Mouse (Mus musculus) intestine, embryonic 15.5 days (tissue): Measurements from ENCODE around the gene Klhdc8a. TPM values are rescaled to one million over a fixed set of nuclear protein-coding genes. Genes with fewer than 3 reads are reported as not detected.
A peak's percentile ranks its signal among the peaks of the same experiment; 100 is the strongest.
"Not testable (repeated sequence)": the region's sequence is repeated elsewhere in the genome, so short reads cannot be mapped to it uniquely, and the experiment has no call there.

Experiments used
- ATAC-seq: fragments of 200-750 bp; cut with Nextera tagmentation; 2 replicates; pipeline ENCODE4 v1.8.0; 2017; ENCODE audit warnings: moderate TSS enrichment, moderate library complexity
- H3K27ac ChIP-seq: fragments of 300-500 bp; sonication (generic); 2 replicates; pipeline ENCODE4 v1.5.1; 2015; ENCODE audit warnings: mild to moderate bottlenecking, inconsistent platforms
- H3K27me3 ChIP-seq: fragments of 300-500 bp; sonication (generic); replicated peaks from 2 replicates; pipeline ENCODE4 v1.6.1; 2015; ENCODE audit warnings: inconsistent platforms
- H3K36me3 ChIP-seq: fragments of 300-500 bp; sonication (generic); 2 replicates; pipeline ENCODE4 v1.6.1; 2015; ENCODE audit warnings: inconsistent platforms
- H3K4me1 ChIP-seq: fragments of 300-500 bp; sonication (generic); replicated peaks from 2 replicates; pipeline ENCODE4 v1.6.1; 2015; ENCODE audit warnings: inconsistent platforms
- H3K4me2 ChIP-seq: fragments of 300-500 bp; sonication (generic); replicated peaks from 2 replicates; pipeline ENCODE4 v1.6.1; 2015; ENCODE audit warnings: mild to moderate bottlenecking, inconsistent platforms
- H3K4me3 ChIP-seq: fragments of 300-500 bp; sonication (generic); replicated peaks from 2 replicates; pipeline ENCODE4 v1.5.1; 2015; ENCODE audit warnings: inconsistent platforms
- H3K9ac ChIP-seq: fragments of 300-500 bp; sonication (generic); 2 replicates; pipeline ENCODE4 v1.6.1; 2015; ENCODE audit warnings: inconsistent platforms
- H3K9me3 ChIP-seq: fragments of 300-500 bp; sonication (generic); 2 replicates; pipeline ENCODE4 v1.6.1; 2016; ENCODE audit warnings: inconsistent platforms
- WGBS: fragments of 180-500 bp; shearing (Covaris S2); methylation state at CpG from one replicate; pipeline ENCODE4 v1.1.7; 2015; 5-methylcytosine and 5-hydroxymethylcytosine counted together
- polyA plus RNA-seq: library from polyadenylated mRNA; unstranded; fragments of >200 nt; fragmentation: Nextera tagmentation; extraction: Ambion mirVana; gene quantifications from 2 replicates; pipeline ENCODE4 v1.2.1, GENCODE M21; 2015

Klhdc8a gene
- polyA plus RNA-seq, 1 experiment from 2014 or later = 0.23 TPM

DNA sequence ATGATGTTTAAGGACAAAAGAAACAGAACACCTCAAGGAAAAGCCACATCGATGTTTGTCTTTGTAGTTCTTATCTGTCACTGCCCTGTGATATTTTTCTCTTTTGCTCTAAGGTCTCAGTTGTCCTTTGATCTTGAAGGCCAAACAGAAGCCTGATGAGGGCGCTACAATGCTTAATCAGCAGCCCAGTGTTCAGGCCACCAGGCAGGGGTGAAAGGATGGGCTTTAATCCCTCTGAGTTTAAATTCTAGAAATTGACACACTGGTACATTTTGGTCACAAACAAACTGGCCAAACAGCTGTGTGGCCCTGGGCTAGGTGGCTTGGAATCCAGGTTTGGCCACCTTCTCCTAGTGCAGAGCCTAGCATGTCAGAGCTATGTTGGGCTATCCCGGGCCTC is 21.7 kb upstream of the Klhdc8a start:
- H3K9me3 ChIP-seq = no peaks in the 10 kb centered on the region
- H3K36me3 ChIP-seq = no peaks in the 10 kb centered on the region
- no peak overlapping the region for H3K4me3 ChIP-seq
- H3K27me3 ChIP-seq = no peaks in the 10 kb centered on the region
- H3K4me2 ChIP-seq = no peak overlapping the region
- 54% methylated on average over 3 of the region's 3 CpGs for WGBS
- ATAC-seq = no peak
- no peak overlapping the region for H3K9ac ChIP-seq
- H3K27ac ChIP-seq = no peak overlapping the region
- H3K4me1 ChIP-seq = no peaks in the 10 kb centered on the region

DNA sequence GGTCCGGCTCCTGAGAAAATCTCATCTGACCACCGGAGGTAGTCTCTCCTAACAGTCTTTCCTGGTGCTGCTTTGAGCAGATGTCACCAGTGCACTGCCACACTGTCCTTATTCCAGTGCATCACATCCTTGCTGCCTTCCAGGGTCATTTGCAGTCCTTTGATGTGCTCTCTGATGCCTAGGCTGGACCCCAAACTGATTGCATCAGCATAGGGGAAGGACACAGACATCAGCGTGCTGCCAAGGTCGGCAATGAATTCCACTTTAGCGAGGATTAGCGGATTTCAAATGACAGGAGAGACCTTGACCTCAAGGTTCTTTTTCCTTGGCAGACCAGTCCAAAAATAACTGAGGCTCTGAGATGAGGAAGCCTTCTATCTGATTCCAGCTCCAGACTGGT is 21.3 kb upstream of the Klhdc8a start:
- Histone ChIP-seq H3K27ac (no peak overlapping the region), H3K4me3 (no peak overlapping the region), H3K4me1 (no peaks in the 10 kb centered on the region), H3K9me3 (no peaks in the 10 kb centered on the region), H3K36me3 (no peaks in the 10 kb centered on the region), H3K9ac (no peak overlapping the region), H3K4me2 (no peak overlapping the region), H3K27me3 (no peaks in the 10 kb centered on the region)
- ATAC-seq = no peak
- 62% methylated on average over 6 of the region's 6 CpGs for WGBS

DNA sequence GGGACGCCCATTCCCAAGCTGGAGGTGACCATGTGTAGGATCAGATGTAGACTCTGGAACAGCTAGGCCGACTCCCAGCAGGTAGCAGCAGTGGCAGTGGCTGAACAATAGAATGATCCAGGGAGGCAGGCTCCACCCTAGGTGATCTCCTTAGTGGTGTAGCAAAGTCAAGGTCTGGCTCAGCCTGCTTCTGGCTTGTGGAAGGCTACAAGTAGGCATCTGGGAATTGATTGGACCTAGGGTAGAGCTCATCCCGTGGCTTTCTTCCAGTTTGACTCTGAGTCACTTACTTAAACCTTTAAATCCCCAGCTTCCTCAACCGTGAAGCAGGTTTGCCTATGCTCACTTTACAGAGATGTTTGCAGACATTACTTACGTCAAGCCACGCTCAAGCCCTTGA is 17.8 kb upstream of the Klhdc8a start:
- not testable (repeated sequence) for ATAC-seq, H3K9ac ChIP-seq, H3K4me2 ChIP-seq, H3K4me1 ChIP-seq, H3K27ac ChIP-seq, H3K27me3 ChIP-seq, H3K36me3 ChIP-seq, H3K4me3 ChIP-seq, H3K9me3 ChIP-seq
- 68% methylated on average over 6 of the region's 6 CpGs for WGBS

DNA sequence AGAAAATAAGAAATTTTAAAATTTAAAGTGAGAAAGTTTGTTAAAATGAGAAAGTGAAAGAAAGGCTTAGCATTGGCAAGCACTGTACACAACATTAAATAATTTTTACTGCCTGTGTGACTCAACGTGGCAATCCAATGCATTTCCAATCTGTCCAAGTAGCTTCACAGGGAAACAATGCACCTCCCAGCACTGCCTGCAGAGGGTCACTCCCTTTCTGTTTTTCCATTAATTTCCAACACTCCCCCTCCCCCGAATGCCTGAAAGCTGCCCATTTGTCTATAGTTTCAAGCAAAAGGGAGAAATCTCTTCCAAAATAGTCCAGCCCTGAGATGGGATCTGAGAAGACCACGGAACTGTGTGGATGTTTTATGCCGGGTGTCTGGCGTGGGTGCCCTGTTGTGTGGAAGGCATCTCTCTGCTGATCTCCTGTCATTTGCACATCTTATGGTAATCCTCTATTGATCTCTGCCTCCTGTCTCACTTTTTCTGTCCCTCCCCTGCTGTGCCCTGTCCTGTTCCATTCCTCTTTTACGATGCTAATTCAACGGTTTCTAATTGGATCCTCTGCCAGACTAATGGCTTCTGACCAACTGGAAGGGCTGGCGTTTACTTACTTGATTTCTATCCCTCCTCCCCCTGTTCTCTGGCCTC is 16.8 kb upstream of the Klhdc8a start:
- Histone ChIP-seq H3K36me3 (no peaks in the 10 kb centered on the region), H3K9ac (no peak overlapping the region), H3K9me3 (no peaks in the 10 kb centered on the region), H3K27me3 (no peaks in the 10 kb centered on the region), H3K27ac (no peak overlapping the region), H3K4me1 (no peaks in the 10 kb centered on the region), H3K4me3 (no peak overlapping the region), H3K4me2 (no peak overlapping the region)
- no peak for ATAC-seq
- 35% methylated on average over 8 of the region's 8 CpGs for WGBS

DNA sequence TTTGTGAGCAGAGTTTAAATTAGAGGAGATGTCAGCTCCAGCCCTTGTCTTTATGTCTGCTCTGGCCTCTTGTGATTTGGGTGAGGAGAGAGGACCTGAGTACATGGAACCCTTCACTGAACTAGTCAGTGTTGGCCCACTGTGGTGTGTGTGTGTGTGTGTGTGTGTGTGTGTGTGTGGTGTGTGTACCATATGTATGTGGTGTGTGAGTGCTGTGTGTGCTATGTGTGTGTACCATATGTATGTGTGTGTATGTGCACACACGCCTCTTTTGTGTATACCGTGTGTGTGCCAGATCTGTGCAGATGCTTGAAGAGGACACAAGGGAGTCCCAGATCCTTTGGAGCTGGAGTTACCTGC is 16.3 kb upstream of the Klhdc8a start:
- Histone ChIP-seq H3K27me3 (no peaks in the 10 kb centered on the region), H3K4me3 (no peak overlapping the region), H3K4me1 (no peaks in the 10 kb centered on the region), H3K9me3 (no peaks in the 10 kb centered on the region), H3K9ac (no peak overlapping the region), H3K36me3 (no peaks in the 10 kb centered on the region), H3K27ac (no peak overlapping the region), H3K4me2 (no peak overlapping the region)
- ATAC-seq = no peak
- 93% methylated on average over 2 of the region's 2 CpGs for WGBS

DNA sequence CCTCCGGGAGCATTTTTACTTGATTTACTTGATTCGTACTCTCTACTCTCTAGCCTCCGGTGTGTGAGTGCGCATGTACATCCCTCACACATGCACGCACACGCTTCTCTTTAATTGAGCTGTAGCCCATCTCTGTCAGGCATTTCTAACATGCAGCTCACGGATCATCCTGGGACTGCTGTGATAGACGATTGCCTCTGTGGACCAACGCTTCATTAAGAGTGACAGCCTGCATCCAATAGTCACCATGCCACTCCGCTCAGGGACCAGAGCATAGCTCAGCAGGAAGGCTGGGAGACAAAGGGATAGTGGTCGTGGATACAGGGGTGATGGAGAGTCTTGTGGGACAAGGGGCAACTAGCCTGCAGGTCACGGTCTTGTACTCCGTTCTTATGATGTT is 15.4 kb upstream of the Klhdc8a start:
- Histone ChIP-seq H3K27ac (no peak overlapping the region), H3K4me1 (no peaks in the 10 kb centered on the region), H3K36me3 (no peaks in the 10 kb centered on the region), H3K9me3 (no peaks in the 10 kb centered on the region), H3K27me3 (no peaks in the 10 kb centered on the region), H3K9ac (no peak overlapping the region), H3K4me2 (no peak overlapping the region), H3K4me3 (no peak overlapping the region)
- ATAC-seq = no peak
- WGBS = 82% methylated on average over 13 of the region's 13 CpGs

DNA sequence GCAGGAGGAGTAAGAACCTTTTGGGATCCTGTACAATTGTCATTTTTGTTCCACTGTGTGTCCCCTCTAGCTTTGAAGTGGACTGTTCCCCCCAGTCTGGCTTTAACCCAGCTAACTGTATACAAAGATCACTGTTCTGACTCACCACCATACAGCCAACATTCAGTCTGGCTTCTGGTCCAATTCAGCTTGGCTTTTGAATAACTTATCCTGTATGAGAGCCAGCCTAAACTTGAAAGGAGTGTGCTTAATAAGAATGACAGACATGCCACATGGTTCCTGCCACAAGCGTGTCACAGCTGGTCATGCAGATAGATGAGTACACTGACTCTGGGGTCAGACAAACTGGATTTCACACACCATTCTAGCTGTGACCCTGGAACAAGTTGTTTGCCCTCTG is 11.7 kb upstream of the Klhdc8a start:
- no peaks in the 10 kb centered on the region for H3K36me3 ChIP-seq
- no peak overlapping the region for H3K9ac ChIP-seq
- no peaks in the 10 kb centered on the region for H3K9me3 ChIP-seq
- no peak overlapping the region for H3K4me3 ChIP-seq
- WGBS = 79% methylated on average over 1 of the region's 1 CpGs
- H3K27me3 ChIP-seq = no peaks in the 10 kb centered on the region
- no peak overlapping the region for H3K4me2 ChIP-seq
- H3K4me1 ChIP-seq = peaks cover 7% of the 10 kb centered on the region
- H3K27ac ChIP-seq = no peak overlapping the region
- ATAC-seq = no peak

DNA sequence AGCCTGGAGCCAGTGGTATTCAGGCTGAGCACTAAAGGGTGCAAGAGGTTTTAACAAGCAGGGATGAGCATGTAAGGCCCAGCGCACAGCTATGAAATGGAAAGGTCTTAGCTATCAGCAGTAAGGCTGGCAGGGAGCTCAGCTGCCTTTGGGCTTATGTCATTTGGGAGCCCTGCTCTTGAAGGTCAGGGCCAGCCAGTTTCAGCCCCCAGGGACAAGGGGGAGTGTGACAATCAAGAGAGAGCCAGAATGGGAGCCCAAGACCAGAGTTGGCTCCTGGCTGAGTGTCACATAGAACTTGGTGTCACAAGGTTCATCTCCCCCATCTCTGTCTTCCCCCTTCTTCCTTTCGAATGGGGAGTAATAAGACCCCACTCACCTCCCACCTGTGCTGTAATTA is 11.0 kb upstream of the Klhdc8a start:
- H3K27ac ChIP-seq = no peak overlapping the region
- no peak overlapping the region for H3K4me3 ChIP-seq
- no peaks in the 10 kb centered on the region for H3K27me3 ChIP-seq
- no peak overlapping the region for H3K4me2 ChIP-seq
- no peak for ATAC-seq
- WGBS = 75% methylated on average over 2 of the region's 2 CpGs
- H3K9ac ChIP-seq = no peak overlapping the region
- H3K36me3 ChIP-seq = no peaks in the 10 kb centered on the region
- H3K9me3 ChIP-seq = no peaks in the 10 kb centered on the region
- H3K4me1 ChIP-seq = peaks cover 12% of the 10 kb centered on the region

DNA sequence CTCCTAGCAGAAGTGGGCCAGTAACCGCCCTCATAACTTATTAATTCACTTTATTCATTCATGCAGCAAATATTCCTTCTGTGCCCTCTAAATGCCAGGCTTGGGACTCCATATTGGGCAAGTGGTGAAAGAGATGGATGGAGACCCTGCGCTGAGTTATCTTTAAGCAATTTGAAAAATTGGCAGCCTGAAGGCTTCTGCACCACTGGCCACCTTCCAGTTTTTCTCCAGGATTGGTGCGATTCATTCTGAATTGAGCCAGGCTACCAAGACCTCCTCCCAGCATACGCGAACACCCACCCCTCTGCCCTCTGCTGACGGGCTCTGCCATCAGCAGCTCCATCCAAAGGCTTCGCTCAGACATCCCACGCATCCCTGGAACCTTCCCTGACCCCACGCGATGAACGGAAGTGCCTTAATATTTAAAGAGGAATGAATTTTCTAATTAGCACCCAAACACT is 10.4 kb upstream of the Klhdc8a start:
- Histone ChIP-seq H3K27ac (no peak overlapping the region), H3K9ac (no peak overlapping the region), H3K4me2 (no peak overlapping the region), H3K4me3 (no peak overlapping the region), H3K4me1 (peaks cover 17% of the 10 kb centered on the region), H3K36me3 (no peaks in the 10 kb centered on the region), H3K27me3 (no peaks in the 10 kb centered on the region), H3K9me3 (no peaks in the 10 kb centered on the region)
- WGBS = 34% methylated on average over 11 of the region's 11 CpGs
- no peak for ATAC-seq

DNA sequence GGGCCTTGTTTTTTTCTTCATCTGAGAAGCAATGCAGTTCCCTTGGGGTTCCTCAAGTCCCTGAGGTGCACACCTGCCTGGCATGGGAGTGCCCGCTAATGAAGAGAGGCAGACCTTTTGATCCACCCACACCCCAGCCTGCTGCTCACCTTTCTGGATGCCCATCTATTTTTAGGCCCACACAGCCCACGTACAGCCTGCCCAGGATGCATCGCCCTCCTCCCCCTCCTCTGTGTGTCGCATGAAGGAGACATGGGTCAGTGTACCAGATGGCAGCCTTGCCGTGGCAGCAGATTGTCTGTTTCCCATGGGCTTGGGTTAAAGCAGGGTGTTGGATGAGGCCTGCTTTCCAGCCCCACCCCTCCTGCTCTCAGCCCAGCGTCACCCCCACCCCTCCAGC is 8.5 kb upstream of the Klhdc8a start:
- no peak overlapping the region for H3K4me3 ChIP-seq
- peak; percentile 21; the same call in 1 of the 2 replicates for ATAC-seq
- H3K4me2 ChIP-seq = no peak overlapping the region
- no peak overlapping the region for H3K27ac ChIP-seq
- H3K4me1 ChIP-seq = peaks cover 17% of the 10 kb centered on the region
- H3K27me3 ChIP-seq = no peaks in the 10 kb centered on the region
- no peaks in the 10 kb centered on the region for H3K36me3 ChIP-seq
- H3K9me3 ChIP-seq = no peaks in the 10 kb centered on the region
- H3K9ac ChIP-seq = no peak overlapping the region
- WGBS = 79% methylated on average over 6 of the region's 6 CpGs

DNA sequence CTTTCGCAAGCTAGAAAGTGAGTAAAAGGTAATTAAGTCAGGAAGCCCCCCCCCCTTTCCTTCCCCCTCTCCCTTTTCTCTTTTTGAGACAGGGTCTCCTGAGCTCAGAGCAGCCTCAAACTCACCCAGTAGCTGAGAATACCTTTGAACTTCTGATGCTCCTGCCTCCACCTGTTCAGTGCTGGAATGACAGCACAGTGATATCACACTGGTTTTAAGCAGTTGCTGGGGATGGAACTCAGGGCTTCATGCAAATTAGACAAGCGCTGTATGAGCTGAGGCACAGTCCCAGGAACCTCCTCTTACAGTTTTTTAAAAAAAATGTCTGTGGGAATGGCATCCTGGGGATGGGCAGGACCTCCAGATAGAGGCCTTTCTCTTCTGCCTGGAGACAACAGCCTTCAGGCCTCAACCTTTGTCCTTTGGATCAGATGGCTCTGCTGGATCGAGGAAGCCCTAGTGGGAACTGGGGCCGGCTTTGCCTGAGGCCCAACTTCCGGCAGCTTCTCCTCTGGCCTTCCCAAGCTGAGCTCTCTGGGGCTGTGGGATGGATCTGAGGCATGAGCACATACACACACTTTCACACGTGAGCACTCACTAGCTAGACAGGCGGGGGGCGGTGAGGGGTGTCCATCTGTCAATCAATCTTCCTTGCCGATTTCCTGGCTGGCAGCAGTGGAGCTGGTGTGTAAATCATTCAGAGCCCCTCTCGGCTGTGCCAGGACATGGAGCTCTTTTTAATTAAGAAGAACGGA is 7.3 kb upstream of the Klhdc8a start:
- Histone ChIP-seq H3K36me3 (no peaks in the 10 kb centered on the region), H3K4me3 (no peak overlapping the region), H3K27ac (no peak overlapping the region), H3K9me3 (no peaks in the 10 kb centered on the region), H3K4me1 (peaks cover 17% of the 10 kb centered on the region), H3K27me3 (0 out of 2 replicates have a peak, but pooled peaks cover under 1% of the 10 kb centered on the region), H3K9ac (no peak overlapping the region), H3K4me2 (no peak overlapping the region)
- WGBS = 62% methylated on average over 11 of the region's 11 CpGs
- ATAC-seq = no peak

DNA sequence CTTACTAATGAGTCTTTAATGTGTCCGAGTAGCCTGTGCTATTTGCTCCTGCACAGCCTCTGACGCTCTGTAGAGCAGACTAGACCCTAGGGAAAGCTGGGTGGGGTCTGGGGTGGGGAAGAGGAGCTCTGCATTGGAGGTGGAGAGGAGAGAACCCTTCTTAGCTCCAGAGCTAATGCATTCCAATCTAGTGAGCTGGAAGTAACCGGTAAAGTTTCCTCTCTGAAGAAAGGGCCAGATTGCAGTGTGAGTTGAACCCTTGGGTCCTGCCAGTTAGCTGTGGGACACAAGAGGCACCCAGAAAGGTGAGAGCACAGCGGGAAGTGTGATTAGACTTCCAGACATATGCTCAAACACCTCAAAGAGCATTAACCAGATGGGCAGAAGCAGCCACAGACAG is 6.7 kb upstream of the Klhdc8a start:
- H3K4me3 ChIP-seq = no peak overlapping the region
- no peak overlapping the region for H3K9ac ChIP-seq
- ATAC-seq = no peak
- no peak overlapping the region for H3K4me2 ChIP-seq
- peaks cover 17% of the 10 kb centered on the region for H3K4me1 ChIP-seq
- 0 out of 2 replicates have a peak, but pooled peaks cover 3% of the 10 kb centered on the region for H3K27me3 ChIP-seq
- H3K27ac ChIP-seq = no peak overlapping the region
- no peaks in the 10 kb centered on the region for H3K36me3 ChIP-seq
- 53% methylated on average over 4 of the region's 4 CpGs for WGBS
- no peaks in the 10 kb centered on the region for H3K9me3 ChIP-seq
